Mouse (Mus musculus): ENCODE data around the gene Sema6d. TPM values are rescaled to one million over a fixed set of nuclear protein-coding genes. Genes with fewer than 3 reads are reported as not detected.

Gene Sema6d
- polyA plus RNA-seq, 1 experiment: not detected

- no peak for TF ChIP-seq GATA1 (IDR thresholded peaks at IDR 0.05; ENCODE audit: low read length)
These were observed 523.1 kb downstream of the Sema6d start for GRCm38 (mm10) chr2:124612727-124613510.

DNA sequence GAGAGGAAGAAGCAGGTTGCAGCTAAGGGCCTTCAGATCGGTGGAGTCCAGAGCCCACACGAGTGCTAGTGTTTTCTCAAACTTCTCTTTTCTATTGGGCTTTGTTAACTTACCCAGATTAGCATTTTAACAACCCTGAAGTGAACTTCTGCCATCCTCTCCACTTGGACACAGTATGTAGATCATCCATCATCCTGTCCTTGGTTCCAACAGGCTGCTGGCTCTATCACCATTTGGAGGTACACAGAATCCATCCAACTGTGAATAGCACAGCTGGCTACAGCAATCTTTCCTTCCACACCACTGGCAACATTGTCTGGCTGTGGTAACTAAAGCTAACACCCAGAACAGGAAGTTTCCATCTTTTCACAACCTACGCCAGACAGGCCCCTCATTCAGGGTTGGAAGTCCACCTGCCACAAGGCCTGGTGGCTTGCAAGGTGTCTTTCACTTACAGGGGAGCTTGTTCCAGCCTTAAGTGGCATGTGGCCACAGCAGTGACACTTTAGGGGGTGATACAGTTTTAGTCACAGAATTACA lies 524.0 kb downstream of the Sema6d start:
- TF ChIP-seq GATA1 (IDR thresholded peaks at IDR 0.05; ENCODE audit: low read length): no peak

DNA sequence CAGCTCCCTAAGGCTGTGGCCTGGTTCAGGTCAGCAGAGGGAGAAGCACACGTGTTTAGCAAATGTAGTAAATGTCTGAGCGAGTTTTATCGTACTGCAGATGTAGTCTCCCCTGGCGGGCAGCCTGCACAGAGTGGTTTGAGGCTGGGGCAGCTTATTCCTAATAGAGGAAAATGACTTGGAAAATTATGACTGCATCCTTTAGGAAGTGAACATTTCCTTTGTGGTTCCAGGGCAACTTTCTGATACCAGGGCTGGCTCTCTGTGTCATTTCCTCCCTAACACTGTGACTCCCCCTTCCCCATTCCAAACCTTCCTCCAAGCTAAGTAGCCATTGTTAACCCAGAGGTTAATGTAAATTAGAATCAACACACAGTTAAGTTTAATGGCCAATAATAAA lies 527.0 kb downstream of the Sema6d start:
- TF ChIP-seq GATA1 (IDR thresholded peaks at IDR 0.05; ENCODE audit: low read length): no peak

GRCm38 (mm10) chr2:124617440-124617839 lies 527.7 kb downstream of the Sema6d start:
- TF ChIP-seq GATA1 (IDR thresholded peaks at IDR 0.05; ENCODE audit: low read length): no peak

DNA sequence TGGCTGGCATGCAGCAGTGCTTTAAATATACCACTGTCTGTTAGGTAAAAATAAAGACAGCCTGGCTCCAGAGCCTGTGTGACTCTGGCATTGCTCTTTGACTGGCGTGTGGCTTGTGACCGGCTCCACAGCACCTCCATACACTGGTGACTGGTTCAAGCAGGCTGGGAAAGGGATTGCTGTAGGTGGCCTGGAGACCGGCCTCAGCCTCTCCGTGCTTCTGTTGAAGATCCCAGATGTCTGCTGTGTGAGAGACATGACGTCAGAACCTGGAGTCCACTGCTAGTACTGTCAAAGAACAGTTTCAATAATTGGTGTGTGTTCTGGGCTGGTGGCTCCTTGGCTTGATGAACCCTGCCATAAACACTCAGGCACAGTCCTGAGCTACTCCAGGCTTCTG lies 528.3 kb downstream of the Sema6d start:
- no peak for TF ChIP-seq GATA1 (IDR thresholded peaks at IDR 0.05; ENCODE audit: low read length)

GRCm38 (mm10) chr2:124618526-124619219 lies 528.9 kb downstream of the Sema6d start:
- TF ChIP-seq GATA1 (IDR thresholded peaks at IDR 0.05; ENCODE audit: low read length): no peak

GRCm38 (mm10) chr2:124620470-124620869 lies 530.7 kb downstream of the Sema6d start:
- TF ChIP-seq GATA1 (IDR thresholded peaks at IDR 0.05; ENCODE audit: low read length): no peak

DNA sequence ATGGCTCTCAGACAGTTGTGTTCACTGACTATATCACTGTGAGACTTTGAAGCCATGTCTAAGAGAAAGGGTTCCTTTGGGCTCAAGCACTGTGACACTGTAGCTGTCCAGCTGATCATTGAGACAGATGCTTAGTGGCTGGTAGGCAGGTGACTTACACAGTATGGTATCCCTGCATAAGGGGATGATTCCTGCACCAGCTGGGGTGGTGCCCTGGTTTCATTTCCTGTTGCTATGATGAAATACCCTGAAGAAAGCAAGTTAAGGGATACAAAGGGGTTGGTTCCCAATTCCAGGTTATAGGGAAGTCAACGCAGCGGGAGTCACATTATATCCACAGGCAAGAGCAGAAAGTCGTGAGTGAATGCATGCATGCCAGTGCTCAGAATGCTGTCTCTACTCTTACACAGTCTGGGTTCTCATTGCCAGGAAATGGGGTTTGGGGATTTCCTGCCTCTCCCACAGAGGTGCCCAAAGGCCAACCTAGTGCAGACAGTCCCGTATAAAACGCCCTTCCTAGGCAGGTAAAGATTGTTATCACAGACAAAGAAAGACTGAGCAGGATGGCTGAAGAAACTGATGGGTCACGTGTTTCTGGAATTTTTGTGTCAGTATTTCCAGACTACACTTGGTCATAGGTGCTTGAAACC lies 532.3 kb downstream of the Sema6d start:
- no peak for TF ChIP-seq GATA1 (IDR thresholded peaks at IDR 0.05; ENCODE audit: low read length)

DNA sequence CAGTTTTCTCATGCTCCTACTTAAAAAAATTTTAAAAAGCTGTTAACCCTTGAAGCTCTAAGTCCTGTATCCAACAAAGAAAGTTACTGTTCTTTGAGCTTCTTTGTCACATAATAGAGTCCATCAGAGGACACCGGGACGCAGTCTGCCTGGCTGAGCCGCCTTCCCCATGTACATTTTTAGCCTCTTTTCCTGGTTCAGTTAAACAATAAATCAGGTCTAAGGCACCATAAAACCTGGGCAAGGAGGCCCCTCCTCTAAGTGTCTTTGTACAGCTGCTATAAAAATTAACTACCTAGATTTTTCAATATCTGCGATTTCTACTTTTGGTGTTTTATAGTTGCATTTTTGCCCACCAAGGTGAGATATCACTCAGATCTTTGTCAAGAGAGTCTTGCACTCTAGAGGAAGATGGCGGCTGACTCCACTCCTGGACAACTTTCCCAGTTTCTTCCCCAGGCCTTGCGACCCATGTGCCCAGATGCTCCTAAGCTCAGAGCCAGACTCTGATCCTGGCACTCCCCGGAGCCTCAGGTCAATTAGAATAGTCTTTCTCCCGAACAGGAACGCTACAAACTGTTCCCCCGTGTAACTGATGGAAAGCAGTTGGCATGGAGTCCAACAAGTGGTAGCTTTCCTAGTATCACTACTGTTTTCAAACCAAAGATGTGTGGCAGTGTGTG lies 534.6 kb downstream of the Sema6d start:
- TF ChIP-seq GATA1 (IDR thresholded peaks at IDR 0.05; ENCODE audit: low read length): no peak

GRCm38 (mm10) chr2:124626425-124626824 lies 536.7 kb downstream of the Sema6d start:
- TF ChIP-seq GATA1 (IDR thresholded peaks at IDR 0.05; ENCODE audit: low read length): no peak

- TF ChIP-seq GATA1 (IDR thresholded peaks at IDR 0.05; ENCODE audit: low read length): no peak
These were observed 537.9 kb downstream of the Sema6d start for GRCm38 (mm10) chr2:124627664-124628063.

GRCm38 (mm10) chr2:124628701-124629100 lies 538.9 kb downstream of the Sema6d start:
- no peak for TF ChIP-seq GATA1 (IDR thresholded peaks at IDR 0.05; ENCODE audit: low read length)

DNA sequence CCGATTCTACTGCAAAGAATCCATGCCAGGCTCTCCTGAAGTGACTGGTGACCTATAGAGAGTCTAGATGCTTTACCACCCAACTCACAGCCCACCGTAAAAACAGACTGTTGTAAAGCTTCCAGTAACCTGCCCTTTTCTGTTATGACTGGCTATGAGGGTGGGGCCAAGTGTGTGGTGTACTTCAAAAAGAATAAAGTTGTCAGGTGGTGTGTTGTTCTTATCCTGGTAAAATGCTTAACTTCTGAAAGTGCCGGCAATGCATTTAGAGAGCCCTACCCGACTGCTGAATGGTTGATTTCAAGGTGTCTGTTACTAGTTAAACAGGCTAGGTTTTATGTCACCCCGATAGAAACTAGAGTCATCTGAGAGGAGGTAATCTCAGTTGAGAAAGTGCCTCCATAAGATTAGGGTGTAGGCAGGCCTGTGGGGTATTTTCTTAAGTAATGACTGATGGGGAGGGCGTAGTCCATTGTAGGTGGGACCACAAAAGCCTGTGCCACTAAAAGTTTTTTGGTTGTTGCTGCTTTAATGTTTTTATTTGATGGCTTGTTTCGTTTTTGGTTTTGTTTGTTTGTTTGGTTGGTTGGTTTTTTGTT lies 544.7 kb downstream of the Sema6d start:
- no peak for TF ChIP-seq GATA1 (IDR thresholded peaks at IDR 0.05; ENCODE audit: low read length)

DNA sequence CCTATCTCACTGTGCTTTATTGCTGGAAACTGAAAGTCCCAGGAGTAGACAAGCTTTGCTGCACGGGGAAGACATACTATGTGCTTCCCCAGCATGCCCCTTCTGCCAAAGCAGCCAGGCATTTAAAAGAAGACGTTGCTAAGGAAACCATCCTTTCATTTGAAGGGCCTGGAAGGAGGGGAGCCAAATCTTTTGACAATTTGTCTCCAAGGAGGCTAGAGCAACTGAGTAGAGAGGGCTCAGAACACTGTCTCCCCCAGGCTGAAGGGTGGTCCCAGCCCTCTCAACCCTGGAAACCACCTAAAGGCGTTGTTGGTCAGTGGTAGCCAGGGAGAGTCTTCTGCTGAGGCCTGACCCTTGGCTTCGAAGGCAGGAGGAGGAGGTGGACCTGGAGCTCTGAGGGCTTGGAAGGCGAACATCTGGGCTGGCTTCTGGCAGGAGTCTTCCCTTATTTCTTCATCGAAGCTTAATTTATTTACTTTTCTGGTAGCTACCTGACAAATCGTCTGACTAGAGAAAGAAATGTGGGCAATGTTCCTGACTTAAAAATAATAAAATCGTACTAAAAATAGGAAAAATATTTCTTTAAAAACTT lies 545.6 kb downstream of the Sema6d start:
- TF ChIP-seq GATA1 (IDR thresholded peaks at IDR 0.05; ENCODE audit: low read length): no peak

DNA sequence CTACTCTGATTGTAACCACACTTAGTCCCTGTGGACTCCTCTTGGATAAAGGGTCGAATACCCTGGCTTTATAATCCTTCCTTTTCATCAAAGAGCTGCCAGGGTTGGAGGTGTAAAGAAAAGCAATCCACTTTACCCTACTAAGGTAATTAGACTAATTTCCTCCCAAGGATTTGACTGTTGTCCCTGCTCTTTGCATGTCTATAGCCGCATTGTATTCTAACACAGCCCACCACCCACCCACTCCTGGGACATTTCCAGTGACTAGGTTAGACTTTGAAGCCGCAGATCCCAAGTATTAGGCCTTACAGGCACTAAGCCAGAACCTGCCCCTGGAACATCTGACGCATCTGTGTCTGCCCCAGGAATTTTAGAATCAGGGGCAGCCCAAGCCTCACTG lies 547.3 kb downstream of the Sema6d start:
- no peak for TF ChIP-seq GATA1 (IDR thresholded peaks at IDR 0.05; ENCODE audit: low read length)

All from G1E-ER4 (cell line).